Mouse (Mus musculus): ENCODE results near the gene C7. TPM values are rescaled to one million over a fixed set of nuclear protein-coding genes. Genes with fewer than 3 reads are reported as not detected.

C7 gene
- total RNA-seq, 2 experiments from 2014 or later, result not detected

DNA sequence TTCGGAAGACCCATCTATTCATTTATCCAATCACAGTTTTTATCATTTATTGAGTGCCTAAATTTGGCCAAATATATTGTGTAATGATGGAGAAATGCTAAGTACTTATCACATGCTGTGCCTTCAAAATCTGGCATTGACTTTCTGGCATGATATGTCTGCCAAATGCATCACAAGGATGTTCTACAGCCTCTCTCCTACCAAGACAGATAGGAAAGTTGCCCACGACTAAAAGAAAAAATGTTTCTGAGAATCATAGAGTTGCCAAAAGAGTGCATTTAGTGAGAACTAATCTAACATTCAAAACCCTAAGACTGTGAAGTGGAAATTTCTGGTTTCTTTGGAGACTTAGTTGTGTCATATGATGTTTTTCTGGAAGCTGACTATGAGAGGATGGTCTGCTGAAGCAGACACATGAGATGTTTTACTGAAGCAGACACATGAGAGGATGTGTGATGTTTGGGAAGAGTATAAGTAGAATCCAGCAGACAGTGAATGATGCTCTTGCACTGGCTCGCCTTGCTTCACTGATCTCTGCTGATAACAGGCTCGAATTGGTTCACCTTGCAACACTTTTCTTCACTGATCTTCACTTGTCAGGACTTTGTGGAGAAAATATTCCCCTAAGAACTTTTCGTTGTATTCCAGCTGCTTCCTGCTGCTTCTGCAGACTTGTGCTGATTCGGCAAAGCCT, 59.9 kb downstream of the C7 start:
- no peak for ATAC-seq (replicated peaks; ENCODE audit: poor library complexity, severe bottlenecking)

DNA sequence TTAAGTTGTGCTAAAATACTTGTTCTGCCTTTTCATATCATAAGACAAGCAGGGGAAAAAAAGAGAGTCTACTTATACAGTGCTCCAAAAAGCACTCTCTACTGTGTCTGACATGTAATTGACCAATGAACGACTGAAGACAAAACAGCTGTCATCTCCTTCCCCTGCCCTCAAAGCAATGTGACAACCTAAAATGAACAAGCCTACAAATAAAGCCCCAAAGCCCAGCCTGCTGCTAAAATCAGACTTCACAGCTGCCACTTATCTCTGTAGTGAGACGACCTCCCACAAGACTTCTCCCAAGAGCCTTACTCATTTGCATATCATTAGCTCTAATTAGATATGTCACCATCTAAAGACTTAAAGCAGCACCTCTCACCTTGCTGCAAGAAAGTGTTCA, 60.6 kb downstream of the C7 start:
- no peak for ATAC-seq (replicated peaks; ENCODE audit: poor library complexity, severe bottlenecking)

DNA sequence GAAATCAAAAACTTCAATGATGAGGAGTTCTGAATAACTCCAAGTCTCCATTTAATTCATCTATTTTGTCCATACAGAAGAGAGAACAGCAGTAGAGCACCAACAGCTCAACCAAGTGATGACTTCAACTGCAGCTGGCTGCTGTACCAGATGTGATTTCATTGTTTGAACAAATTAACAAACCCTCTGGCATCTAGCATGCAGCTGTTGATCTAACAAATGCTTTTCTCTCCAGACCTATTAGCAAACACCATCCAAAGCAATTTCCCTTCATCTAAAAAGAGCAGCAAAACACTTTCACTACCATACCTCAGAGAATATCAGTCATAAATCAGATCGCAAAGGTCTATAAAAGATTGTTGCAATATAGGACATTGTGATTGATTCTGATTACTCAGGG, 90.2 kb downstream of the C7 start:
- ATAC-seq (replicated peaks; ENCODE audit: poor library complexity, severe bottlenecking), result no peak

Other genes with a start within 250 kb of the C7 start
- not detected in 2 replicates for gene Mroh2b, start 165.0 kb downstream of the C7 start, total RNA-seq (2014; fragmentation: Nextera tagmentation)
- not detected in 2 replicates for gene Mroh2b, start 165.0 kb downstream of the C7 start, total RNA-seq (2017)
- 0.06 and 1.9 TPM in 2 replicates for gene Card6, start 44.8 kb upstream of the C7 start, total RNA-seq (2014; fragmentation: Nextera tagmentation)
- gene Card6, start 44.8 kb upstream of the C7 start, total RNA-seq (2017), result 0.05 and 0.22 TPM in 2 replicates
- gene Rpl37, start 52.9 kb upstream of the C7 start, total RNA-seq (2014; fragmentation: Nextera tagmentation), result 2,587 and 2,602 TPM in 2 replicates
- 1,276 and 1,288 TPM in 2 replicates for gene Rpl37, start 52.9 kb upstream of the C7 start, total RNA-seq (2017)
- gene Prkaa1, start 80.1 kb upstream of the C7 start, total RNA-seq (2014; fragmentation: Nextera tagmentation), result 19.1 and 19.2 TPM in 2 replicates
- gene Prkaa1, start 80.1 kb upstream of the C7 start, total RNA-seq (2017), result 19.2 and 21.1 TPM in 2 replicates
- 18.0 and 50.2 TPM in 2 replicates for gene Ttc33, start 121.8 kb upstream of the C7 start, total RNA-seq (2014; fragmentation: Nextera tagmentation)
- gene Ttc33, start 121.8 kb upstream of the C7 start, total RNA-seq (2017), result 41.7 and 56.9 TPM in 2 replicates
- 3.7 and 6.3 TPM in 2 replicates for gene Ptger4, start 180.4 kb upstream of the C7 start, total RNA-seq (2014; fragmentation: Nextera tagmentation)
- 3.7 and 5.8 TPM in 2 replicates for gene Ptger4, start 180.4 kb upstream of the C7 start, total RNA-seq (2017)